Mouse (Mus musculus): ENCODE results near the gene Nox3. TPM values are rescaled to one million over a fixed set of nuclear protein-coding genes. Genes with fewer than 3 reads are reported as not detected.

Nox3 gene
- total RNA-seq (2017), result not detected in 2 replicates

- no peak for ATAC-seq (ENCODE audit: extremely low read depth, insufficient number of reproducible peaks, low FRiP score, poor library complexity, severe bottlenecking)
These were observed at the start of gene Nox3 for GRCm38 (mm10) chr17:3696161-3696560. Gene Nox3 (minus strand): TSS chr17:3696261.

- no peak for ATAC-seq (ENCODE audit: extremely low read depth, insufficient number of reproducible peaks, low FRiP score, poor library complexity, severe bottlenecking)
These were observed 48.3 kb upstream of the Nox3 start for GRCm38 (mm10) chr17:3744402-3744801.

GRCm38 (mm10) chr17:3736936-3737335 lies 40.9 kb upstream of the Nox3 start:
- no peak for ATAC-seq (ENCODE audit: extremely low read depth, insufficient number of reproducible peaks, low FRiP score, poor library complexity, severe bottlenecking)

- no peak for ATAC-seq (ENCODE audit: extremely low read depth, insufficient number of reproducible peaks, low FRiP score, poor library complexity, severe bottlenecking)
These were observed 38.2 kb upstream of the Nox3 start for GRCm38 (mm10) chr17:3734286-3734685.

GRCm38 (mm10) chr17:3705350-3705930 lies 9.4 kb upstream of the Nox3 start:
- ATAC-seq (ENCODE audit: extremely low read depth, insufficient number of reproducible peaks, low FRiP score, poor library complexity, severe bottlenecking), result no peak

- ATAC-seq (ENCODE audit: extremely low read depth, insufficient number of reproducible peaks, low FRiP score, poor library complexity, severe bottlenecking), result no peak
These were observed 6.3 kb upstream of the Nox3 start for GRCm38 (mm10) chr17:3702320-3702719.

GRCm38 (mm10) chr17:3692817-3693216 lies 3.2 kb downstream of the Nox3 start:
- no peak for ATAC-seq (ENCODE audit: extremely low read depth, insufficient number of reproducible peaks, low FRiP score, poor library complexity, severe bottlenecking)

GRCm38 (mm10) chr17:3690499-3691258 lies 5.4 kb downstream of the Nox3 start:
- ATAC-seq (ENCODE audit: extremely low read depth, insufficient number of reproducible peaks, low FRiP score, poor library complexity, severe bottlenecking), result no peak

- no peak for ATAC-seq (ENCODE audit: extremely low read depth, insufficient number of reproducible peaks, low FRiP score, poor library complexity, severe bottlenecking)
These were observed 12.4 kb downstream of the Nox3 start for GRCm38 (mm10) chr17:3683662-3684061.

- no peak for ATAC-seq (ENCODE audit: extremely low read depth, insufficient number of reproducible peaks, low FRiP score, poor library complexity, severe bottlenecking)
These were observed 26.8 kb downstream of the Nox3 start for GRCm38 (mm10) chr17:3669226-3669625.

- no peak for ATAC-seq (ENCODE audit: extremely low read depth, insufficient number of reproducible peaks, low FRiP score, poor library complexity, severe bottlenecking)
These were observed 28.8 kb downstream of the Nox3 start for GRCm38 (mm10) chr17:3667287-3667686.

- no peak for ATAC-seq (ENCODE audit: extremely low read depth, insufficient number of reproducible peaks, low FRiP score, poor library complexity, severe bottlenecking)
These were observed 30.7 kb downstream of the Nox3 start for GRCm38 (mm10) chr17:3665321-3665720.

GRCm38 (mm10) chr17:3659497-3659896 lies 36.6 kb downstream of the Nox3 start:
- no peak for ATAC-seq (ENCODE audit: extremely low read depth, insufficient number of reproducible peaks, low FRiP score, poor library complexity, severe bottlenecking)

- no peak for ATAC-seq (ENCODE audit: extremely low read depth, insufficient number of reproducible peaks, low FRiP score, poor library complexity, severe bottlenecking)
These were observed 45.7 kb downstream of the Nox3 start for GRCm38 (mm10) chr17:3650377-3650776.

- ATAC-seq (ENCODE audit: extremely low read depth, insufficient number of reproducible peaks, low FRiP score, poor library complexity, severe bottlenecking), result no peak
These were observed 52.5 kb downstream of the Nox3 start for GRCm38 (mm10) chr17:3643582-3643981.

- ATAC-seq (ENCODE audit: extremely low read depth, insufficient number of reproducible peaks, low FRiP score, poor library complexity, severe bottlenecking), result no peak
These were observed 54.6 kb downstream of the Nox3 start for GRCm38 (mm10) chr17:3641456-3641855.

- ATAC-seq (ENCODE audit: extremely low read depth, insufficient number of reproducible peaks, low FRiP score, poor library complexity, severe bottlenecking), result no peak
These were observed 57.3 kb downstream of the Nox3 start for GRCm38 (mm10) chr17:3638757-3639156.

GRCm38 (mm10) chr17:3632501-3632900 lies 63.6 kb downstream of the Nox3 start:
- no peak for ATAC-seq (ENCODE audit: extremely low read depth, insufficient number of reproducible peaks, low FRiP score, poor library complexity, severe bottlenecking)

- no peak for ATAC-seq (ENCODE audit: extremely low read depth, insufficient number of reproducible peaks, low FRiP score, poor library complexity, severe bottlenecking)
These were observed 79.5 kb downstream of the Nox3 start for GRCm38 (mm10) chr17:3616329-3617216.

GRCm38 (mm10) chr17:3615553-3615952 lies 80.5 kb downstream of the Nox3 start:
- no peak for ATAC-seq (ENCODE audit: extremely low read depth, insufficient number of reproducible peaks, low FRiP score, poor library complexity, severe bottlenecking)

Data from neutrophil, adult 5-6 weeks (primary cell).